Mouse (Mus musculus): ENCODE data around the gene Klhdc3.

Gene Klhdc3

GRCm38 (mm10) chr17:46702100-46702499 is 21.4 kb upstream of the Klhdc3 start:
- no peak for DNase-seq (ENCODE audit: low spot score in 2 of 2)

GRCm38 (mm10) chr17:46701489-46701888 is 20.8 kb upstream of the Klhdc3 start:
- DNase-seq (ENCODE audit: low spot score in 2 of 2), result no peak

GRCm38 (mm10) chr17:46699912-46700311 is 19.2 kb upstream of the Klhdc3 start:
- DNase-seq (ENCODE audit: low spot score in 2 of 2), result no peak

GRCm38 (mm10) chr17:46699245-46699644 is 18.5 kb upstream of the Klhdc3 start:
- DNase-seq (ENCODE audit: low spot score in 2 of 2), result no peak

- DNase-seq (ENCODE audit: low spot score in 2 of 2), result no peak
Observed at GRCm38 (mm10) chr17:46698515-46698914, 17.8 kb upstream of the Klhdc3 start.

GRCm38 (mm10) chr17:46694517-46695063 is 13.9 kb upstream of the Klhdc3 start:
- DNase-seq (ENCODE audit: low spot score in 2 of 2), result no peak

- DNase-seq (ENCODE audit: low spot score in 2 of 2), result no peak
Observed at GRCm38 (mm10) chr17:46691390-46691789, 10.7 kb upstream of the Klhdc3 start.

- no peak for DNase-seq (ENCODE audit: low spot score in 2 of 2)
Observed at GRCm38 (mm10) chr17:46690665-46691064, 10.0 kb upstream of the Klhdc3 start.

GRCm38 (mm10) chr17:46685913-46686312 is 5.2 kb upstream of the Klhdc3 start:
- no peak for DNase-seq (ENCODE audit: low spot score in 2 of 2)

- DNase-seq (ENCODE audit: low spot score in 2 of 2), result no peak
Observed at GRCm38 (mm10) chr17:46682654-46683389, 2.1 kb upstream of the Klhdc3 start.

- no peak for DNase-seq (ENCODE audit: low spot score in 2 of 2)
Observed at GRCm38 (mm10) chr17:46681466-46682118, 878 bp upstream of the Klhdc3 start.

GRCm38 (mm10) chr17:46679843-46680759 is 613 bp downstream of the Klhdc3 start:
- no peak for DNase-seq (ENCODE audit: low spot score in 2 of 2)

GRCm38 (mm10) chr17:46678911-46679310 is 1.8 kb downstream of the Klhdc3 start:
- DNase-seq (ENCODE audit: low spot score in 2 of 2), result no peak

- no peak for DNase-seq (ENCODE audit: low spot score in 2 of 2)
Observed at GRCm38 (mm10) chr17:46678416-46678815, 2.3 kb downstream of the Klhdc3 start, which contains the start of gene Mea1. TSS of gene Mea1 (plus strand) at chr17:46678793.

GRCm38 (mm10) chr17:46674530-46675283 is 6.0 kb downstream of the Klhdc3 start:
- no peak for DNase-seq (ENCODE audit: low spot score in 2 of 2)

- DNase-seq (ENCODE audit: low spot score in 2 of 2), result peak; percentile 76 to 89
Observed at GRCm38 (mm10) chr17:46673850-46674529, 6.7 kb downstream of the Klhdc3 start, which contains the start of gene Rrp36. TSS of gene Rrp36 (minus strand) at chr17:46674352.

- no peak for DNase-seq (ENCODE audit: low spot score in 2 of 2)
Observed at GRCm38 (mm10) chr17:46669911-46670310, 10.8 kb downstream of the Klhdc3 start.

GRCm38 (mm10) chr17:46667712-46668111 is 13.0 kb downstream of the Klhdc3 start:
- no peak for DNase-seq (ENCODE audit: low spot score in 2 of 2)

- DNase-seq (ENCODE audit: low spot score in 2 of 2), result no peak
Observed at GRCm38 (mm10) chr17:46662730-46663129, 18.0 kb downstream of the Klhdc3 start.

GRCm38 (mm10) chr17:46661981-46662380 is 18.7 kb downstream of the Klhdc3 start:
- no peak for DNase-seq (ENCODE audit: low spot score in 2 of 2)
